Mouse (Mus musculus) right cerebral cortex, postnatal 4 days (tissue): ENCODE results near the gene Ripply2.
A peak's percentile ranks its signal among the peaks of the same experiment; 100 is the strongest.

Source experiments
- DNase-seq: peaks from one replicate; pipeline ENCODE4 v3.0.0-alpha.2; 2022

Ripply2 gene

DNA sequence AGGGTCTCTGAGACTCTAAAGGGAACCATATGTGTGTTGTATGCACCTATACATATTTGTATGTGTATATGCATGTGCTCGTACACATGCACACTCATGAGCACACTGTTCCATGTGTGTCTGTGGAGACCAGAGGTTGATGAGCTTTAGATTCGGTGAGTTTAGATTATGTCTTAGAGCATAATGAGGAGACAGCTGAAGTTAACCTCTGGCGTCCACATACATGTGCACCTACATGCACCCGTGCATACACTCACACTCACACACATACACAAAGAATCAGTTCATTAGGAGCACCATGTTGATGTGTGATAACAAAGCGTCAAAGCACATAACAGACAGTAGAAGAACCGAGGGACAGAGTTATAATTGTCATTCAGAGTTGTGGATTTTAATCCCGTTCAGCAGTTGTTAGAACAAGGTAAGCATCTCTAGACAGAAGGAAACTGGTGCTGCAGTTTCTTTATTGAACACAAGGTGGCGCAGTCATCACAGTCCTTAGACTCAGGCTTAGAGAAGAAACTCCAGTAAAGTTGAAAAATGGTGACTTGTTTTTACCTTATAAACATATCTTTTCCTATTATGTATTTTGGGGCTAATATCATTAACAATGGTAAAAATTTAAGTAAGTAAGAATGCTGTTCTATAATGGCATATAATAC, 12.2 kb downstream of the Ripply2 start:
- peak; percentile 69 for DNase-seq

DNA sequence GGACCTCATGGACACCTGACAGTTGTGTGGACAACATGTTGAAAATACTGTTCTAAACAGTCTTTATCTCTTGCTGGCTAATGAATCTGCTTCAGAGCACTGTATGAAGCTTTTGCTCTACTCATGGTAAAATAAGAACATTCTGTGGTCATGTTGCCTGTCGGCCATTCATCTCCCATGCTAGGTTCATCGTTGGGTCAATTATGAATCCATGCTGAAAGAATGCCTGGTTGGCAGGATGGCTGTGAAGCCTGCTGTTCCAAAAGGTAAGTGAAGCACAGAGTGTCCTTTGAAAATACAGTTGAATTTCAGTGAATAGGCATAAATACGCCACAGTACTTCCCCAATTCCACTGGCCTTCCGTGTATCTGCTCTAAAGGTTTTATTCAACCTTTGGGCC, 16.9 kb downstream of the Ripply2 start:
- DNase-seq, result no peak

DNA sequence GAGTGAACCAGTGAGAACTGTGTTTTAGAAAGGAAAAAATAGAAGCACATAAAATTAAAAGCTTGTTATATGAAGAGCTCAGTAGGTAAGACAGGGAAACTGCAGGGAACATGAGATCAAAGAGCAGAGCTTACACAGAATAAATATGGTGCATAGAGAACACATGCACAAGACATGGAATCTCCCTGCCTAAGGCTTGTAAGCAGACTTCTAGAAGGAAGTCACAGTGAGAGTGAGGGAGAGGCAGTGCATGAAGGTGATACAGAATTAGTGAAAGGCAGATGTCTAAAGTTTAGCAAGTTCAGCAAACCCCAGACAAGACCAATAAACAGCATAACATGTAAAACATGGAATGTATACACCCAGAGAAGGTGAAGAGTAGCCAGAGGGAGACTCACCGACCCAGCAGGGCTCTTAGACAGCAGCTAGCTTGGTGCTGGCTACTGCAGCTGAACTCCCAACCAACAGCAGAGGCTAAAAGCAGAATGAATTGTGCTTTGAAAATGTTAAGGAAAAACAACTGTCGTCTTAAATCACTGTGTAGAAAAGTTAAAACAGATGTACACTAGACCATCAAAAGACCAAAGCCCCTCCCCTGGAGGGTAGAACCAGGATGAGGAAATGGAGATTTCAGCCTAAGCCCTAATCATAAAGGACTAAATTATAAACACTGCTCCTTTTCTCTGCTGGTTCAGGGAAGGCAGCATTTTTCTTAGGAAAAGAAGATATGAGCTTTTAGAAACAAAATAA, 19.7 kb downstream of the Ripply2 start:
- no peak for DNase-seq

DNA sequence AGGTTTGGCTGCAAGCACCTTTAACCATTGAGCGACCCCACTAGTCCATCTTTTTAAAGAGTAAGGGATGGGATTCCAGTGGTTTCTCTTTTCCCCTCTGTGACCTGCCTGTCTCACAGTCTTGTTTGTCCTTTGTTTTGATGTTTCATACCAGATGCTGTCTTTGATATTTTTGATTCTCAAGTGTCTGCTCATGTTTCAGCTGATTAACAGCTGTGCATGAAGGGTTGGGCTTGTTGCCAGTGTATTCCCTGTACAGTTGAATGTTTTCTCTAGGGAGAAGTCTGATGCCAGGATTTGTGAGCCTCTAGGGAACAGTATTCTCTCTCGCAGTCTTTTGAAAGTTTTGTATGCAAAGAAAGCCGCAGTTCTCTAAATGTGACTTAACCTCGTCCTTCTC, 34.1 kb downstream of the Ripply2 start:
- DNase-seq, result no peak

DNA sequence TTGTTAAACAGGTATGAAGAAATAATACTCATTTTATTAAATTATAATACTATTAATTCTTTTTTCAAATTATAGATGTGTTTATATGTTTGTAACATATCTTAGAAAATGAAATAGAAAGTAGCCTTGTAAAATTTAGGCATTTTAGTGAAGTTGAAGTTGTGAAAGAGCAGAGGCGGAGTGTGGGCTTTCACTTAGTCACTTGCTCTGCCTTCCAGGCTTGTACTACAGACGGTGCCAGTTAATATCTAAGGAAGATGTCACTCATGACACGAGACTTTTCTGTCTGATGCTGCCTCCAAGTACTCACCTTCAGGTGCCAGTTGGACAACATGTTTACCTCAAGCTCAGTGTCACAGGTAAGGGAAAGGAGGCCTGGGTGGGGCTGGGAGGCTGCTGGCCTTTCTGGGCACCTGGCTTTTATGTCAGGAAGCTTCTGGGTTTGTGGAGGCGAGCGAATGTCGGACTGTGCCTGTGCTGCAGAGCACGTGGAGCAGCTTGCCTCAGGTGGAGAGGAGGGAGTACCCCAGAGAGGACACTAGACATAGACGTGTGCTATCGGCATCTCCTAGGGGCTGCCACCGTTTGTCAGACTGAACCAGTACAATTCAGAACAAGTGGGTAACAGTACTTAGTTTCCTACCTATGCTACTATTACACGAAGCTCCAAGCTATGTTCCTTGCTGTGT, 40.4 kb downstream of the Ripply2 start:
- no peak for DNase-seq

DNA sequence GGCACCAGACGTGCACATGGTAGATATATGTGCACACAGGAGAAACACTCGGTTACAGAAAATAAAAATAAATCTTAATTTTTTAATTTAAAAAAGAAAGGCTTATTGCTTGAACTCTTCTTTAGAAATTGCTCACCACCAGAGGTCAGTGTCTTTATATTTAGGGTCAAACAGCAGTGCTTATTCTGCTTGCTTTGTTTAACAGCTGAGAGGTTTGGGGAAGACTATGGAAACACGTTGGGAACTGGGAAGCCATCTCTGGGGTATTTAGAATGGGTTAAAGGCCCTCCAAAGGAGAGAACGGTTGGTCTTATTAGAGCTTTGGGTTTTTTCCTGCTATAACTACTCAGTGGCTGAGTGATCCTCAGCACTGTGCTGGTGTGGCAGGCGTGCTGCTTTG, 47.0 kb downstream of the Ripply2 start:
- DNase-seq, result no peak

DNA sequence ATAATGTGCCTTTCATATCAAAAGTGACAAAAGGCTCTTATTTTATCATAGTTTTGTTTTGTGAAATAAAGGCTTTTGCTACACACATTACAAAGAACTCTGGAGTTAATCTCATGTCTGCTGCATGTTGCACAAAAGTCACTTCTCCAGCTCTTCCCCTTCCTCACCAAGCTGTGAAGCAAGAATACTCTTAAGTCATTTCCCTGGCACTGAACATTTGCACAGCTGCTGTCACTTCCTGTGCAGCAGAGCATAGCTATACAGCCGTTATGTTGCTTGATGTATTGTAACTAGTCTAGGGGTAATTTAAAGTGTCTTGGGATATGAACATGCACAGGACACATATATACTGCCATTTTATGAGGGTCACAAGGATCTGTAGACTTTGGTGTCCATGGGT, 52.8 kb downstream of the Ripply2 start:
- DNase-seq, result no peak
